Mouse (Mus musculus) olfactory bulb, adult 2 months (tissue): ENCODE results near the gene Platr17. TPM values are rescaled to one million over a fixed set of nuclear protein-coding genes. Genes with fewer than 3 reads are reported as not detected.
A peak's percentile ranks its signal among the peaks of the same experiment; 100 is the strongest.
"Not testable (repeated sequence)": the region's sequence is repeated elsewhere in the genome, so short reads cannot be mapped to it uniquely, and the experiment has no call there.

ENCODE experiments used
- H3K27ac ChIP-seq: fragments of 200-500 bp; 2 replicates; pipeline ENCODE4 v1.5.1; 2012; ENCODE audit warnings: low read depth, low read length; ENCODE audit not compliant: insufficient read depth
- H3K4me1 ChIP-seq: fragments of 200-500 bp; 2 replicates; pipeline ENCODE4 v1.6.1; 2012; ENCODE audit warnings: low read length; ENCODE audit not compliant: control insufficient read depth, insufficient read depth
- H3K4me3 ChIP-seq: fragments of 200-500 bp; 2 replicates; pipeline ENCODE4 v1.5.1; 2012; ENCODE audit warnings: mild to moderate bottlenecking, low read depth, low read length, moderate library complexity; ENCODE audit not compliant: insufficient read depth
- CTCF ChIP-seq: fragments of 200-500 bp; IDR thresholded peaks from 2 replicates; pipeline ENCODE4 v1.5.1; 2012; ENCODE audit warnings: low read depth, mild to moderate bottlenecking, low read length, moderate library complexity; ENCODE audit not compliant: insufficient read depth
- POLR2A ChIP-seq: fragments of 200-500 bp; IDR thresholded peaks from 2 replicates; pipeline ENCODE4 v1.6.1; 2012; ENCODE audit warnings: mild to moderate bottlenecking, low read depth, low read length, moderate library complexity; ENCODE audit not compliant: insufficient read depth
- WGBS: fragments of 180-500 bp; shearing (Covaris S2); methylation state at CpG from one replicate; pipeline ENCODE4 v1.1.7; 2018; 5-methylcytosine and 5-hydroxymethylcytosine counted together
- polyA plus RNA-seq: library from polyadenylated mRNA; stranded (reverse); fragments of >200 nt; gene quantifications from 2 replicates; pipeline ENCODE4 v1.2.4, GENCODE M21; 2012; ENCODE audit warnings: low replicate concordance; ENCODE audit not compliant: missing spikeins, insufficient read depth, insufficient read length

Gene Platr17
- not detected in 2 replicates for polyA plus RNA-seq

GRCm38 (mm10) chr17:33904835-33905234 lies at the start of gene Platr17:
TSS of gene Platr17 (plus strand) at chr17:33905135.
- 32% methylated on average over 4 of the region's 4 CpGs for WGBS
- H3K4me1 ChIP-seq, H3K4me3 ChIP-seq, H3K27ac ChIP-seq: not testable (repeated sequence)

- H3K4me3 ChIP-seq = no peak overlapping the region
- no peak for TF ChIP-seq CTCF
- TF ChIP-seq POLR2A = no peak
- no peaks in the 10 kb centered on the region for H3K4me1 ChIP-seq
- 83% methylated on average over 4 of the region's 4 CpGs for WGBS
- no peak overlapping the region for H3K27ac ChIP-seq
Measured at GRCm38 (mm10) chr17:33857816-33858215, 47.1 kb upstream of the Platr17 start.

- WGBS = 15% methylated on average over 9 of the region's 9 CpGs
- Histone ChIP-seq H3K4me3 (peak overlapping the region; percentile 12; the same call in 1 of the 2 replicates), H3K27ac (no peak overlapping the region), H3K4me1 (peaks cover 3% of the 10 kb centered on the region)
- TF ChIP-seq CTCF (peak; percentile 37; the same call in 1 of the 2 replicates), POLR2A (no peak)
Measured at GRCm38 (mm10) chr17:33865330-33866030, 39.5 kb upstream of the Platr17 start.

- not testable (repeated sequence) for H3K4me3 ChIP-seq, H3K4me1 ChIP-seq, H3K27ac ChIP-seq
- 75% methylated on average over 2 of the region's 12 CpGs for WGBS
Measured at GRCm38 (mm10) chr17:33873537-33873936, 31.4 kb upstream of the Platr17 start, which contains the start of gene Gm7029. TSS of gene Gm7029 (plus strand) at chr17:33873837.

GRCm38 (mm10) chr17:33874411-33874810 lies 30.5 kb upstream of the Platr17 start:
- H3K4me3 ChIP-seq = no peak overlapping the region
- TF ChIP-seq POLR2A (no peak), CTCF (no peak)
- 89% methylated on average over 11 of the region's 11 CpGs for WGBS
- H3K4me1 ChIP-seq = no peaks in the 10 kb centered on the region
- no peak overlapping the region for H3K27ac ChIP-seq

GRCm38 (mm10) chr17:33875797-33876196 lies 29.1 kb upstream of the Platr17 start:
- not testable (repeated sequence) for H3K27ac ChIP-seq, H3K4me3 ChIP-seq, H3K4me1 ChIP-seq
- 86% methylated on average over 5 of the region's 5 CpGs for WGBS

- not testable (repeated sequence) for H3K4me1 ChIP-seq, H3K4me3 ChIP-seq, H3K27ac ChIP-seq
- 93% methylated on average over 10 of the region's 11 CpGs for WGBS
Measured at GRCm38 (mm10) chr17:33884320-33884719, 20.6 kb upstream of the Platr17 start.

GRCm38 (mm10) chr17:33887802-33888201 lies 17.1 kb upstream of the Platr17 start:
- WGBS = 68% methylated on average over 2 of the region's 2 CpGs
- H3K27ac ChIP-seq, H3K4me3 ChIP-seq, H3K4me1 ChIP-seq: not testable (repeated sequence)

GRCm38 (mm10) chr17:33888230-33888629 lies 16.7 kb upstream of the Platr17 start:
- not testable (repeated sequence) for H3K27ac ChIP-seq, H3K4me3 ChIP-seq

GRCm38 (mm10) chr17:33889941-33890532 lies 14.9 kb upstream of the Platr17 start:
- WGBS = 2% methylated on average over 43 of the region's 44 CpGs
- not testable (repeated sequence) for H3K4me1 ChIP-seq, H3K27ac ChIP-seq
- peak overlapping the region; percentile 57 for H3K4me3 ChIP-seq

More at GRCm38 (mm10) chr17:33888230-33888629, 16.7 kb upstream of the Platr17 start:
- H3K4me1 ChIP-seq = not testable (repeated sequence)
